Mouse (Mus musculus) C2C12 (cell line): ENCODE data around the gene Serpina3n.

Experiments used
- CTCF ChIP-seq: IDR thresholded peaks from one replicate; pipeline ENCODE4 v1.5.1; 2011; ENCODE audit not compliant: control insufficient read depth, insufficient read depth, insufficient read length
- USF1 ChIP-seq: IDR thresholded peaks from one replicate; pipeline ENCODE4 v1.6.1; 2011; ENCODE audit warnings: low read depth, mild to moderate bottlenecking, control low read depth, moderate library complexity

- TF ChIP-seq CTCF (peak; percentile 76), USF1 (no peak)
Observed at GRCm38 (mm10) chr12:104418340-104419135, 12.0 kb downstream of the Serpina3n start.
